Mouse (Mus musculus) layer of hippocampus, postnatal 10 days (tissue): ENCODE results near the gene Ttc34. TPM values are rescaled to one million over a fixed set of nuclear protein-coding genes. Genes with fewer than 3 reads are reported as not detected.

Experiments
- DNase-seq, 2 experiments: peaks; one replicate each; pipeline ENCODE4 v3.0.0; 2021; ENCODE audit warnings: low spot score in 2 of 2
- total RNA-seq, 2 experiments: library from RNA; stranded (reverse); gene quantifications; 2 replicates each; pipeline ENCODE4 v1.2.3; 2021

Gene Ttc34
- total RNA-seq, 2 experiments from 2014 or later = 3.7 to 4.9 TPM

DNA sequence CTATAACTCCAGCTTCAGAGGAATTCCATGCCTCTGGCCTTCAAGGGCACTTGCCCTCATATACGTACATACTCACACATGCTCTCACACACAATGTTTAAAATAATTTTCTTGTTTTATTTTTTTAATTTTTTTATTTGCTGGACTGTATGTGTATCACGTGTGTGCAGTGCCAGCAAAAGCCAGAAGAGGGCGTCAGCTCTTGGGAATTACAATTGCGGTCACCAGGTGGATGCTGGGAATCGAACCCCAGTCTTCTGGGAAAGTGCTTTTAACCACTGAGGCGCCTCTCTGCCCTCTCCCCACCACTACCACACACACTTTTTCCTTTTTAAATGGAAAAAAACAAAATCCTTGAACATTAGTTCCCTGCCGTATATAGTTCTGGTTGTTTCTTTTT, 19.6 kb downstream of the Ttc34 start:
- DNase-seq = no peak

- DNase-seq = no peak
Measured at GRCm38 (mm10) chr4:154857366-154858240, 20.3 kb downstream of the Ttc34 start.

DNA sequence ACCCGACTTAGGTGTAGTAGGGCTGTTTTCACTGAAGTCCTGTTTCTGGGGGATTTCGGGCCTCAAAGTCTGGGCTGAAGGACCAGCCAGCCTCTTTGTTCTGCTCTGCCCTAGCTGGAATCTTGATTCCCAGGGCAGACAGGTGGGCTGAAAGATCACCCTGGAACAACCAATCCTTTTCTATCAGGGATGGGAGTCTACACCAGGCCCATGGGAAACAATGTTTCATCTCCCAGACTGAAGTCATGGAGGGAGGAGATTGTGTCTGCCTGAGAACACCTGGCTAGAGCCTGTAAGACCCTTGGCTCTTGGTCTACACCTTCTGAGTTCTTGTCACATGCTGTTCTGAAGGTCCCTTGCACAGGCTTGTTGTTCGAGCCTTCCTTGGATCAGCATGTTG, 21.3 kb downstream of the Ttc34 start:
- no peak for DNase-seq

DNA sequence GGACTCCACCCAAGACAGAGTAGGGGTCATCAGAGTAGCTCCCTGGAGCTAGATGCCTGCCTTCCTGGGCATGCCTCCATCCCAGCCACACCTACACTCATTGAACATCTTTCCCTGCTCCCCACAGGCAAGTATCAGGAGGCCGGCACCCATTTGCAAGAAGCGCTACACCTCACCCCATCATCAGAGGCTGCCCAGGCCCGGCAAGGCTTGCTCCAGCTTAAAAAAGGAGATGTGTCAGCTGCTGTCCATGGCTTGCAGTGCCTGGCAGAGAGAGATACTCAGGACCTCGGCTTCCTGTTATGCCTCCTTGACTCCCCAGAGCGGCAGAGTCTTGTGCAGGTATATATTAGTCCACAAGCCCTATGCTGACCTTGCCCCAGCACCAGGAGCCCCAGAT, 24.7 kb downstream of the Ttc34 start:
- no peak for DNase-seq

DNA sequence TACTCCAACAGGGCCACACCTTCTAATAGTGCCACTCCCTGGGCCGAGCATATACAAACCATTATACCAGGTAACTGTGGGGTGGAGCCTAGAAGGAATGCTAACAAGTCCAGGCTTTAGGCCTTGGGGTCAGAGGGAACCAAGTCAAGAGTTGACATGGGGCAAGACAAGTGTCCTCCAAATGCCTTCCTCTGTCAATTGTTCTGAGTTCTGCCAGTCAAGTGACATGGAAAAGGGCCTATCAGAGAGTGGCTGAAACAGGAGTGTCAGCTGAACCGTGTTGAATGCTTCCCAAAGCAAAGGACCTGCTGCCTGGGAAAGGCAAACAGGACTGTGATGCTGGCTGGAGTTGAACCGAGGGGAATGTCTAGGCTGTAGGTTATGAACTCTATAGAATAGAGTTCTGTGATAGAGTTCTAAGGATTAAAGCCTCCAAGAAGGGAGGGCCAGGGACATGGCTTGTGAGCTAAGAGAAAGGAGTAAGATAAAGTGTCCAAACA, 26.2 kb downstream of the Ttc34 start:
- no peak for DNase-seq

DNA sequence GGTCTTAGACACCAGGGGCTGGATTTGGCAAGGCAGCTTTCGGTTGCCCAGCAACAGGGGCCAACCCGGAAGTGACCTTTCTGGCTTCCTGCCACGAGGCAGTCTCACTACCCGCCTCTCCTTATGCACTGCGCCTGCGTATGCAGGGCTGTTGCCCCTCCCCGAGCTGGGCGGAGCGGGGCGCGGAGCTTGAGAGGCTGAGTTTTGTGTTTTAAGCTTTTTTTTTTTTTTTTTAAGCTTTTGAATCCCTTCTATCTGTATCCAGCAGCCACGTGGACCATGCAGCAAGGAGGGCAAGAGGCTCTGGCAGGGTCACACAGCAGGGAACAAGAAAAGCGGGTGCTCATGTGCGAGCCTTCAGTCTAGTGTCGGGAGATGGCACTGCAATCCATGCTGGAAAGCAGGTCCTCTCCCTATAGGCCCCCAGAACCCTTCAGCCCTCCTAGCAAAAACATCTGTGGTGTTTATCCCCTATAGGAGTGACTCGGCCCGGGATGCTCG, 27.1 kb downstream of the Ttc34 start:
- peak; percentile 91 for DNase-seq

- DNase-seq = no peak
Measured at GRCm38 (mm10) chr4:154864961-154865760, 27.9 kb downstream of the Ttc34 start.

- no peak for DNase-seq
Measured at GRCm38 (mm10) chr4:154866391-154866790, 29.1 kb downstream of the Ttc34 start.

DNA sequence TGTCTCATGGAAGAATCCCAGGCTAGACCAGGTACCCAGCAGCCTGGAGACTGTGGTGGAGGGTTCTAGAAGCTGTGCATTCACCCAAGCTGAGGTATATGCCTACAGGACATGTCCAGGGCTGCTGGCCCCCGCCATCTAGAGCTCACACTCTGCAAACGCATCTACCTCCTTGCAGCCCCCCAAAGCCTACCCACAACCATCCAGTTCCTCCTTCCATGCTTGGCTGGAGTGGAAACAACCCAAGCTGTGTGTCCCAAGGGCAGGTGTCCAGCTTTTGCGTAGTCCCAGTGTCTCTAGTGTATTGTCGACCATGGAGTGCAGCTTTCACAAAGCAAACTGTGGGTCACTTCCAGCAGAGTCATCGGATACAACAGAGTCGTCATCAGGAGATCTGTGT, 30.0 kb downstream of the Ttc34 start:
- no peak for DNase-seq

GRCm38 (mm10) chr4:154869440-154869839, 32.2 kb downstream of the Ttc34 start, which contains the start of gene Mmel1:
Gene Mmel1, plus strand, starts transcription at chr4:154869585.
- no peak for DNase-seq

GRCm38 (mm10) chr4:154870721-154871120, 33.5 kb downstream of the Ttc34 start:
- no peak for DNase-seq

- DNase-seq = no peak
Measured at GRCm38 (mm10) chr4:154871757-154872251, 34.5 kb downstream of the Ttc34 start.

GRCm38 (mm10) chr4:154873186-154873585, 35.9 kb downstream of the Ttc34 start:
- DNase-seq = no peak

- peak; percentile 97 for DNase-seq
Measured at GRCm38 (mm10) chr4:154877864-154878548, 40.7 kb downstream of the Ttc34 start.

GRCm38 (mm10) chr4:154880730-154881129, 43.5 kb downstream of the Ttc34 start:
- no peak for DNase-seq

DNA sequence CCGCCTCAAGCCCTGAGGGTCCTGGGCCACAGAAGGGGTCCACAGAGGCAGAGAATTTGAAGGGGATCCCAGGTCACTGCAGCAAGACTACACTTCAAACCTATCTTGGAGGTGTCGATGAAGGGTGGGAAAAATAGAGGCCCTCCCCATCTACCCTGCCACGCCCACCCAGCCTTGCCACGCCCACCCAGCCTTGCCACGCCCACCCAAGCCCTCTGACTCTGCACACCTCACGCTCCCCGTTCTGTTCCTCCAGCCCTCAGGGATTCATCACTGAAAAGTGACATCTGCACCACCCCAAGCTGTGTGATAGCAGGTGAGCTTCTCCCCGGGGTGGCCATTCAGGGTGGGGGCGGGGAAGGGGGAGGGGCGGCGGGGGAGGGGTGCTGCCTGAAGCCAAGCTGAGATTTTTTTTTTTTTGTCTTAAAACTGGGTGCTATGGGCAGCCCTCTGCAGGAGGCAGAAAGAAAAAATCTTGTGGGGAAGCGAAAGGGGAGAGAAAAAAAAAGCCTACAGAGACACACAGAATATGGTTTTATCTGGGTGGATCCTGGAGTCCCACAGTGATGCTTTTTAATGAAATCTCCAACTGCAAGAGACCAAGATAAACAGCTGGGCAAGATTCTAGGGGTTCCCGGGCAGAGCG, 44.9 kb downstream of the Ttc34 start:
- DNase-seq = no peak

- DNase-seq = no peak
Measured at GRCm38 (mm10) chr4:154885416-154885815, 48.2 kb downstream of the Ttc34 start.

DNA sequence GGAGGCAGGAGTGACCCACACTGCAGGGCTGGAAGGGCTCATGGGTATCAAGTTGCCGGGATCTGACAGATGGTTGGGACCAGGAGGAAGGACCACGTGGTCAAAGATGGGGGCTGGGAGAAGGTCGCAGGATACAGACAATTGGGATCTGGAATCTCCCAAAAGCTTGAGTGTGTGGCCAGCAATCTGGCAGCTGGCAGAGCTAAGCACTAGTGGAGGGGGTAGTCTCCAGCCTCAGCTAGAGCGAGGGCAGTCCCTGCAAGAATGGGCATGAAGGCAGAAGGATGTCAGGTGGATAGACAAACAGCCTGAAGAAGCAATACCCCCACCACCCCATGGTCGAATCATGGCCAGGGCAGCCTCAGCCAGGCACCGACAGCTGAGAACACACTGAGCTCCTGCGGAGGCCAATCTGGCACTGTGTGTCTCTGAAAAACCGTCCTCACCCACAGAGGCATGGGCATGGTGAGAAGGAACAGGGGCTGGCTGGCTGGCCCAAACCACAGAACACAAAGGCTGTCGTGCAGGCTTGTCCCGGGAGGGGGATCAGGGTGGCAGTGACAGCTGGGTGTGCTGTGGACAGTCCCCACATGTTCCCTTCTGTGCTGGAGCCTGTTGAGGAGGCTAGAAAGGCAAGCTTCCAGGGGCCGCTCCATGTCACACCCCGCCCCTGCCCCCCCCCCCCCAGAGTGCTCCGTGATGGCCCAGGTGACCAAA, 49.8 kb downstream of the Ttc34 start:
- no peak for DNase-seq

DNA sequence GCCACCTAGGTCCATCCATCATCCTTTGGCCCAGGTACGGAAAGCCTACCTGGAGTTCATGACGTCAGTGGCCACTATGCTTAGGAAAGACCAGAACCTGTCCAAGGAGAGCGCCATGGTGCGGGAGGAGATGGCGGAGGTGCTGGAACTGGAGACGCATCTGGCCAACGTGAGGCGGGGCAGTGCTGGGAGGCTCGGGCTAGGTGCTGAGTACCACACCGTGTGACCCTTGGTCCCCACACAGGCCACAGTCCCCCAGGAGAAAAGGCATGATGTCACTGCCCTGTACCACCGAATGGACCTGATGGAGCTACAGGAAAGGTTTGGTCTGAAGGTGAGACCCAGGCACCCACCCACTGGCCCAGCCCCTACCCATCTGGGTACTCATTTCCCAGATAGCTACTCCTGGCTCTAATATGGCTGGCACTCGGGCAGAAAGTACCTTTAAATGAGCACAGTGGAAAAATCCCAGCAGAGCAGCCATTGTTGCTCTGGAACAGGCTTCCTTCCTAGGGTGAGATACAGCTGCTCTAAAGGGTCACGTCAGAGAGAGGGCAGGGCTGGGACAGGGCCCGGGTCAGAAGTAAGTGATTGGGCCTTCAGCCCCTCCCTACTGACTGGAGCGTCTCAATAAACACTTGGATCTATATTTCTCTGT, 50.5 kb downstream of the Ttc34 start:
- DNase-seq = no peak
